Mouse (Mus musculus): Measurements from ENCODE around the gene Obscn.

GRCm38 (mm10) chr11:59058025-59058424, 78.2 kb downstream of the Obscn start:
- TF ChIP-seq CTCF (conservative IDR thresholded peaks at IDR 0.05; ENCODE audit: insufficient read depth, insufficient read length, low read depth, low read length) (no peak), POLR2A (IDR thresholded peaks at IDR 0.05; ENCODE audit: low read depth, low read length) (no peak)
